Mouse (Mus musculus): ENCODE results near the gene BC005537. TPM values are rescaled to one million over a fixed set of nuclear protein-coding genes. Genes with fewer than 3 reads are reported as not detected.

Gene BC005537
- 155 and 197 TPM in 2 replicates for total RNA-seq (2023)

DNA sequence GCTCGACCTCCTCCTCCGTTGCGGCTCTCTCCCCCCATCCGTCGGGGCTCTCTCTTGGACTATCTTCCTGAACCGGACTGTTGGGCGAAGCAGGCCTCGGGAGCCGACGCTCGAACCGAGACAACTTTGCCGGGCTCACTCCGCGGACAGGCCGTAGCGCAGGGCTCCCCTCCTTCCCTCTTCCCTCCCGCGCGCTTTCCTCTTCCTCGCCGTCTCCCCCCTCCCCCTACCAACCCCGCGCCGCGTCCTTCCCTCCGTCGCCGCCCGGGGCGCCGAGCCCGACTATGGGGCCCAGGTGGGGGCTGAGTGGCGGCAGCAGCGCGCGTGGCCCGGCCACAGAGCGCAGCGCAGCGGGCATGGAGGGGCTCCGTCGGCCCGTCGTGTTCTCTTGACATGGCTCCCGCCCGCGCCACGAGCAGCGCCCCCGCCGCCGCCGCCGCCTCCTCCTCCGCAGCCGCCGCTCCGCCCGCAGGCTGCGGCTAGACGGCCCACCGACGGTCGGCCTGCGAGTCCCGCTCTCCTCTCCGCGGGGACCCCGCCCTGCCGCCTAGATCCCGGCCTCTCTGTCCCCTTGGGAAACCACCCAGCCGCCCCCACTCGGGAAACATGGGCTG is at the start of gene BC005537:
Gene BC005537, plus strand, starts transcription at position 350 of the 614 bp plus-strand sequence.

DNA sequence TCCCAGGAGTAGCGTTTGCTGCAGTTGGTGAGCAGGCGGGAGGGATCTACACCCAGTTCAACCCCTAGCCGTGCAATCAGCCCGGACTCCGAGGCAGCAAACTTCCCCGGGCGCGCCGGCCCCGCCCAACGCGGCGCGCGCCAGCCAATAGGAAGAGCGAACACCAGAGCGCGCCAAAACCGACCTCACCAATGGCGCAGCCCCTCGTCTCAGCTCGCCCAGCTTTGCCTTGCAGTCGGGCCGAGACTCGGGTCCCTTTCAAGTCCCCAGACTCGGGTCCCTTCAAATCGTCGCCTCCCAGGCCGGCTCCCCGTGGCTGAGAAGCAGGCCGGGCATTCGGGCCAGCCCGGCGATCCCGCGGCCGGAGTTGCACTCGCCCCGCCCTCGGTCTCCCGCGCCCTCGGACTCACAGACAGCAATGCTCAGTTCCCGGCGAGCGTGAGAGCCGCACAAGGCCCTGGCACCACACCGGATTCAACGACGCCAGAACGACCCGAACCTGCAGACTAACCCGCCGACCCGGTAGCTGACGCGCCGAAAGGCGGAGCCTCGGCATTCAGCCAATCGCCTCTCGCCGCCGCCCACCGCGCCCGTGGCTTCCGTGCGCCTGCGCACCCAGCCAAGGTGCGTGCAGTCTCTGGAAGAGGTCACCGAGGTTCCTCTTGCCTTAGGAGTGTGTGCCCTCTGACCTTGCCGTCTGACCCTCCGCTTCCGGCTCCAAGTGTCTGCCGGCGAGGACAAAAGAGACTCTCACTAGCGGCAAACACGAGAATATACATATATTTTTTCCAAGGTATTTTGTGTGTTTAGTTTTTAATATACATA is 39.8 kb upstream of the BC005537 start, which contains the start of gene Gmnn:
Gene Gmnn, minus strand, starts transcription at position 521 of the 825 bp plus-strand sequence.

DNA sequence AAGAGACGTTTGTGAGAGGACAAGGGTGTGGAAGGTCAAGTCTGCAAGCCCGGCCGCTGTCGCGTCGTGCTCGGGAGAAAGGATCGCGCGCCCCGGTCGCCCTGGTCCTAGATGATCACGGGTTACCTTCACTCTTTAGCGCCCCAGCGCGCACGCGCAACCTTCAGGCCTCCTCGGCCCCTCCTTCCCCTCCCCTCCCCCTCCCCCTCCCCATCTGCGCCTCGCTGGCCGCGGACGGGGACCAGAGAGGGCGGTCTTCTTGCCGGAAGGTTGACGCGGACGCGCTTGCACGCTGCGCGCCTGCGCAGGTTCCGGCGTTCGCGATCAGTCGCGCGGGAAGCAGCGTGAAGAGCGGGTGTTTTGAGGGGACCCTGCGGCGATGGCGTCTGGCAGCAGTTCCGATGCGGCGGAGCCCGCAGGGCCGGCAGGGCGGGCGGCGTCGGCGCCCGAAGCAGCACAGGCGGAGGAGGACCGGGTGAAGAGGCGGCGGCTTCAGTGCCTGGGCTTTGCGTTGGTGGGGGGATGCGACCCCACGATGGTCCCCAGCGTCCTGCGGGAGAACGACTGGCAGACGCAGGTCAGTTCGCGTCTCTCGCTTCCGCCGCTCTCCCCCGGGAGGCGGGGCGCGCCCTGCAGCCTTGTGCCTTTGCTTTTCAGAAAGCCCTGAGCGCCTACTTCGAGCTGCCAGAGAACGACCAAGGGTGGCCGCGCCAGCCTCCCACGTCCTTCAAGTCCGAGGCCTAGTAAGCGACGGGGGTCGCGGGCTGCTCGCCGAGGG is 30.1 kb downstream of the BC005537 start, which contains the start of the genes Acot13 and Tdp2:
Gene Acot13, minus strand, starts transcription at position 188 of the 778 bp plus-strand sequence.
Gene Tdp2, plus strand, starts transcription at position 327 of the 778 bp plus-strand sequence.

DNA sequence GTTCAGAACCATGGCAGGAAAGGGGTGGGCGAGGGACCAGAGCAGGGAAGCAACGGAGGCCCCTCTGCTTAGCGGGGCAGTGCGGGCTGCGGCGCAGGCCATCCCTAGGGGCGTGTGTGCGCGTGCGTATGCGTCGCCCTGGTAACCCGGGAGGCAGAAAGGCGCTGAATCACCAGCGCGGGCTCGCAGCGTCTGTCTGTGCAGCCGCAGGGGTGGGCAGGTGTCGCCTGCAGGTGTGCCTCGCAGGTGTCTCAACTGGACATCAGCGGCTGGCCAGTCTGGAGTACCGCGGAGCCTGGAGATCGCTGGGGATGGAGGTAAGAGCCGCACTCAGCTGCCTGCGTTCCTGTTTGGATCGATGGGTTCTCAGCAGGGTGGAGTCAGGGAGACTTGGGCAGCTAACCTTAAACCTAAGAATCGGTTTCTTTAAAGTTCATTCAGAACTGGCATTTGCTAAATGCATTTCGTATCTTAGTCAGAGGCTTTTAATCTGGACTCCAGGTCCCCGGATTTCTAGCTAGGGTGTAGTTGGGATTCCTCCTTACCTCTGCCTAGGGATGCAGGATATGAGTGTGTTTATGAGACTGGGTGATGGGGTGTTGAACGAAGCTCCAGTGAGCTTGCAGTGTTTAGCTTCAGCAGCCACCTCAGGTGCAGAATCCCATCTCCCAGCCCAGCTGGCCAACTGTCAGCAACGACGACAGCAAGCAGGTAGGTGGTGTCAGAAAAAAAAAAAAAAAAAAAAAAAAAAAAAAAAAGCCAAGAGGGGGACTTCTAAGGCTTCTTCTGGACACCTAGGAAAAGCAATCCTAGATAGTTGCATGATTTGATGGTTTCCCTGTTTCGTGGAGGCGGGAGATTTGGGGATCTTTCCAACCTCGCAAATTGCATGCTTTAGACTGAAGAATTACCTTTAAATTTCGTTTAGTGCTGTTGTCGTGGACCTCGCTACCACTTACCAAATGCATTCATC is 43.8 kb downstream of the BC005537 start, which contains the start of gene D130043K22Rik:
Gene D130043K22Rik, plus strand, starts transcription at position 153 of the 973 bp plus-strand sequence.

Other genes with a start within 250 kb of the BC005537 start
- 347 and 480 TPM in 2 replicates for gene Ripor2, start 219.5 kb upstream of the BC005537 start, total RNA-seq (2023)
- gene Armh2, start 60.4 kb upstream of the BC005537 start, total RNA-seq (2023), result not detected in 2 replicates
- gene Gmnn, start 39.7 kb upstream of the BC005537 start, total RNA-seq (2023), result 40.1 and 47.0 TPM in 2 replicates
- gene Acot13, start 29.9 kb downstream of the BC005537 start, total RNA-seq (2023), result 4.2 and 5.7 TPM in 2 replicates
- gene Tdp2, start 30.0 kb downstream of the BC005537 start, total RNA-seq (2023), result 24.7 and 27.6 TPM in 2 replicates
- gene D130043K22Rik, start 43.5 kb downstream of the BC005537 start, total RNA-seq (2023), result 0.13 TPM in 1 of 2 replicates, not detected in the other
- gene Aldh5a1, start 136.0 kb downstream of the BC005537 start, total RNA-seq (2023), result 0.59 and 0.66 TPM in 2 replicates
- gene Gpld1, start 141.5 kb downstream of the BC005537 start, total RNA-seq (2023), result 0.64 and 0.79 TPM in 2 replicates
- 20.9 and 49.8 TPM in 2 replicates for gene Mrs2, start 218.7 kb downstream of the BC005537 start, total RNA-seq (2023)